Mouse (Mus musculus): ENCODE data around the gene Ehbp1.
A peak's percentile ranks its signal among the peaks of the same experiment; 100 is the strongest.

The Ehbp1 gene

DNA sequence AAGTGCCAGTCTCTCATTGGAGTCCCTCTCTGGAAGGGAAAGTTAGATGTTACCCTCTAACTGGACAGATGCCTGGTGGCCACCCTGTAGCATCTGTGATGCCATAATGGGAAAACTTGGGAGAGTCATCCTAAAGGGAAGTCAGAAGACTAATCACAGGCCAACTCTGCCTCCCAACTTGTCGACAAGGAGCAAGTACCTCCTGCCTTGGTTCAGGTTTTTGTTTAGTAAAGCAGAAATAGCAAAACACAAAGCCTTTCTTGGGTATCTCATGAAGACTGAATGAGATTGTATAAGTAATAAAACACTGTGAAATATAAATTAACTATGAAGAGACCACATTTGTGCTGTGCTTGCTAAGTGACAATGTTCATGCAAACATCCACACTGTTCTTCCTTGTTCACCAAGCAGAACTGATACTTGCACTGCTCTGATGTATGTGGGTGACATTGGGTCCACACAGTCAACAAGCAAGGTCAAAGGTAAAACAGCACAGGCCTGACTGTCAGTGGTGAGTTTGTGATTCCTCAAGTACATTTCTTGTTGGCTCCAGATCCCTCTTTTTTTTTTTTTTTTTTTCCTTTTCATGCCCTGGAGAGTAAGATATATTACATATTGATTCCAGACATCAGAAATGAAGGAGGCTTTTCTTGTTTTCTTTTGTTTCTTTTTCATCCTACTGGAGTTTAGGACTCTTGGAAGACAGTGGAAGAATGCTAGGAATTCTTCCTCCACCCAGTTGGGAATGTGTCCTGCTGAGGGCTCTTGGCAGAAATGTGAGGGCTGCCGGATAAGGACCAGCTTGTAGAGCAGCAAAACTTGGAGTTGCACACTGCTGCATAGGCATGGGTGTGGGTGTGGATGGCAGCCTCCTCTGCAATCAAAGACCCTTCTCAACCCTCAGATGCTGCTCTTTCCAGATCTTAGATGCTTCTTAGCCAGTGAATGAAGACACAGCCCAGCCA, at the start of gene Ehbp1:
Ehbp1 (minus strand) TSS at position 51 of the 966 bp plus-strand sequence.
- no peak for DNase-seq

DNA sequence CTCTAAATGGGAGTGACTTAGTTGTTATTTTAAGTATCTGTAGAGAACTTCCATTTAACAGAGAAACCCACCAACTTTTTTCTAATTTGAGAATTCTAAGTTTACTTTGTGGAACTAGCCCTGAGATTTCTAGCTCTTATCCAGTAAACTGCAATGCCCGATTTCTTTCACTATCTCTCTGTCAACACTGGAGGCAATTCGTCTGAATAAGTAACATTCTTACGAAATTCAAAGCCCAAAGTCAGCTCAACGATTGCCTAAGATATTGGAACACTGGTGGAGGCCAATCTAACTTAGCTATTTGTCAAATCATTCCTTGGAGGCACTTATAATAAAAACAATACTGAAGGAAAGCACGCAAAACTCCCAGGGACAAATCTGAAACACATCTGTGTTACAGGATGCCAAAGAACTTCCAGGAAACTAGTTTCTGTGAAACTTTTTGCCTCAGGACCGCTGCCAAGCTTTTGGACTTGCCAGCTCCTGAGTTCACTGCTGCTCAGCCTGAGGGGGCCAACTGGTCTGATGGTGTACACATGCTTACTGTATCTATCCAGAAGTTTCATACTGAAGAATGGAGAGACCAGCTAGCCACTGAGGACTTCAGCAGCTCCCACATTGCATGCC, 45.5 kb upstream of the Ehbp1 start:
- DNase-seq = no peak

DNA sequence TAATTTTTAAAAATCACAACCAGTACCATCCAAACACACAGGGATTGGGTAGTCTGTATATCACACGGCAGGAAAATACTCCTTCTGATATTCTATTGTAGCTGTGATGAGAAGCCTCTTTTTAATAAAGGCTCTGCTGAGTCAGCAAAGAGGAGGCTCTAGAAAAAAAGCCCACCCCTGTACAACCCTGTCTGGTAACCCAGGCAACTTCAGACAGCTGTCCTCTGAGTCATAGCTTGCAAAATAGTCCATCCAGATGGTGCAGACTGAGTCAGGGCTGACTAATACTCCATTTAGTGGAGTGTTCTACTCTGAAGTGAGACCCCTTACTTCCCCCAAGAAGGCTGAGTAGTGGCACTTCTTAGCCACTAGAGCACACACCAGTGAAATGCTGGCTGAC, 41.4 kb upstream of the Ehbp1 start:
- DNase-seq = no peak

DNA sequence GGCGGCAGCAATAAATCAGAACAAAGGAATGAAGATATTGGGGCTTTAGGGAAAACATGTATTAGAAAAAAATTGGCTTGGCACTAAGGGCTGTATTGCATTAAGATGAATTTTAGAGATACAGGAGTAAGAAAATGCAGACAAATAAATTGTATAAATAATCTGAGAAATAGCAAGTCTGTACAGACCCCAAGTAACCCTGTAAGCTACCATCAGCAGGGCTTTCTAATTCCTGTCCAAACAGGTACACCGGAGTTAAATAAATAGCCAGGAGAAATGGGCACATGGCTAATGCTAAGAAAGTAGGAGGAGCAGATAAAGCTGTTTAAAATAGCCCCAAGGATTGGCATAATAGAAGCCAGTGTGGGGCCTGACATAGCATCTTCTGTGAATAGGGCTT, 32.7 kb upstream of the Ehbp1 start:
- no peak for DNase-seq

DNA sequence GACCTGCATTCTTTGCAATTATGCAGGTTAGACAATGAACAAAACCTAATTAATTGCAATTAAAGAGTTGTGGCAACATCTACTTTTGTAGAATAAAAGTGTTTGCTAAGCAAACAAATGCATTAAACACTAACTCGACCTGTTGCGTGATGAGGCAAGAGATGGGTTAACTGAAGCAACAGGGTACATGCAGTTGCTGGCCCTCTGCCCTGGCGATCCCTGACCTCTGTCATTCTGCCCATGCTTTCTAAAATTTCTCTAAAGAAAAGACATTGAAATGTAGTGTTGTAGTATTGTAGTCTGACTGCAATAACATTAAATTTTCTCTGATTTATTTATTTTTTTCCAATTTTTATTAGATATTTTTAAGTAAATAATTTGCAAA, 31.2 kb upstream of the Ehbp1 start:
- no peak for DNase-seq

DNA sequence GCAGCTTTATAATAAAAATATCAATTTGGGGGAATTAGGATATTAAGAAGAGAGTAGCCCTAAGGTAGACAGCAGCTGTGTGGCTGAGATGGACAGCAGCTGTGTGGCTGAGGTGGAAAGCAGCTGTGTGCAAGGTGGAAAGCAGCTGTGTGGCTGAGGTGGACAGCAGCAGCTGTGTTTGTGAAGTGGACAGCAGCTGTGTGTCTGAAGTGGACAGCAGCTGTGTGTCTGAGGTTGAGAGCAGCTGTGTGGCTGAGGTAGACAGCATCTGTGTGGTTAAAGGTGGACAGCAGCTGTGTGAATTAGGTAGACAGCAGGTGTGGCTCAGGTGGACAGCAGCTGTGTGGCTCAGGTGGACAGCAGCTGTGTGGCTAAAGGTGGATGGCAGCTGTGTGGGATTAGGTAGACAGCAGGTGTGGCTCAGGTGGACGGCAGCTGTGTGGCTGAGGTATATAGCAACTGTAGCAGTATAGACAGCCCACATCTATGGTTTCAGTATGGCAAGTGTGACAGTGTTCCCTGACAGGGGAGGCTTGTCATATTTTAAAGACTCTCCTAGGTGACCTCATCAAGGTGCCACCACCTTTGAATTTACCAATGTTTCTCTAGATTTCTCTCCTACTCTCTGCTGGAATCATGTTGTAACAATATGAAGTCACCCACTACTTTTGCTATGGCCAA, 30.7 kb upstream of the Ehbp1 start:
- DNase-seq = no peak

DNA sequence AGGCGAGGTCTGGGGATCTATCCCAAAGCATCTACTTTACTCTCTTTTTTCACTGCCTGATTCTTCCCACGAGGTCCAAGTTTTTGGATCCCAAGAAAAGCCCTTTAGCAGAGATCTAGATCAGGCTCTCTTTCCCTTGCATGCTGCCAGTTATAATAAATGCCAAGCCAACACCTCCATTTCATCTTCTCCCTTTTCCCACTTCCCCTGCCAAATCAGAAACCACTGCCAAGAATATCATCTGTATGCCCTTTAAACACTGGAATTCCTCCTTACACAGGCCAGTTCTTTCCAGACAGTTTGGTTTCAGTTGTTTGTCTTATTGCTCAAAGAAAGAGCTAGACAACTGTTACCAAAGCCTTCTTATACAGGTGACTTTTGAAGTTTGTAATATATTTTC, 27.7 kb upstream of the Ehbp1 start:
- DNase-seq = no peak

DNA sequence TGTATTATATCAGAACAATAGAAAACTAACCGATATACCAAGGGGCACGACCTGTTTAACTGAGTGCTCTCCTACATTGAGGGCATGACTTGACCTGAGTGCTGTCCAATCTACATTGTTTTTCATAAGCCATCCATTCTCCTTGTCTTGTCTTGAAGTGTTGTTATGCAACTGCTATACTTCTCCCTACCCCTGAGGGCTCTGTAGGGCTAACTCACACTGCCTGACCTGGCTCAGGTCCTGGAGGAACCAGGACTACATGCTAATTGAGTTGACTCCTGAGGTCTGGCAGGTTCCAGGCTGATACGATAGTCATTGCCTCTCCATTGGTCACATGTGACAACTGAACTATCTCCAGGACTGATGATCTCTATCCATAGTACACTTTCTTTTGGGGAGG, 26.5 kb upstream of the Ehbp1 start:
- no peak for DNase-seq

DNA sequence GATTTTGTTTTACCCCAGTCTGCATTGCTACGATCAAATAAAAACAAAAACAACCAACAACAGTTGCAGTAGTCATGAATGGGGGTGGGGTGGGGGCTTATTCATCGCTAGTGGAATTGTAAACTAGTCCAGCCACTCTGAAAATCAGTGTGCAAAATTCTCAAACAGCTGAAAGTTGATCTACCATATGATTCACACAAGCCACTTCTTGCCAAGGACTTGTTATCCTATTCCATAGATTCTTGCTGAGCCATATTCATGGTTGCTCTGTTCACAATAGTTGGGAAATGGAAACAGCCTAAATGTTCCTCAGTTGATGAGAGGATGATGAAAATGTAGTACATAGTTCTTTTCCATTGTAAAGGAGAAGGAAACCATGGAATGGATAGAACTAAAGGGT, 24.4 kb upstream of the Ehbp1 start:
- DNase-seq = no peak

DNA sequence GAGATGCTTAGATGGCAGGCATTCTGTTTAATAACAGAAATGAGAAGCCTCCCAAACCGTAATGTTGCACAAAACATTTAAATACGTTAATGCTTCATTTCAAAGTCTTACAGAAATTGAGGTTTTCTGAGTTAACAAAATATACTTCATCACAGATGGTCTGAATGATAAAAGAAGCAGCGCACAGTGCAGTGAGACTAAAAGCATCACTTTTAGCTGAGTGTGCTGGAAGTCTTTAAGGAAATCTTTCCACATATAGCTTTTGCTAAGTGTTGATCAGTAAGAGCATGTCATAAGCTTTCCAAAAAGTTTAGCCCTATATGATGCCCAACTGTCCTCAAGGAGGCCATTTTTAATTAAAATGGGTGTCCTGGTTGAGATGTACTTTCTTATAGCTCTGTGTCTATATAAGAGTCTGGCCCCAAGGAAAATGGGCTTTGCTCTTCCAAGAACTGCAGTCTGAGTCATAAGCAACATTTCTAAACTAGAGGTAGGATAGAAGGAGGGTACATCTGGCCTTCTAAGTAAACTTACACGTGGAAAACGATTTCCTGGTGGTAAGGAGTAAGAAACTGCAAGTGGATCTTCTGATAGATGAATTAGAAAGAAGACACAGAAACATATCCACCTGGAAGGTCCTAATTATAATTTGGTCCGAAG, 12.0 kb upstream of the Ehbp1 start:
- DNase-seq = no peak

DNA sequence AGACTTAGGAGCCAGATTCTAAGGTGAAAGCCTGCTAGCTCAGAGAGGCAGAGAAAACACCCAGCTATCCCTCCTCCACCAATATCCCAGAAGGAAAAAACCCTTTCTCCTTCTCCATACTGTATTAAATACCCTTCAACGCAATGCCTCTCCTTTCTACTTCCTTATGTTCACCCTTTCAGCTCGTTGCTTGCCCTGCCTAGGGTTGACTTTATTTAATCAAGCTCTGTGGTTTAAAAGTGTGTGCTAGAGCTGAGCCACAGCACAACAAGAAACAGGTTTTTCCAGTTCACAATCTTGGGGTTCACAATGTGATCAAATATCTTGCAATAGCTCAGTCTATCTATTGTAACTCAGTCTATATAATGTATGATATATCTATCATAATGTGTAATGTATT, 7.9 kb upstream of the Ehbp1 start:
- no peak for DNase-seq

DNA sequence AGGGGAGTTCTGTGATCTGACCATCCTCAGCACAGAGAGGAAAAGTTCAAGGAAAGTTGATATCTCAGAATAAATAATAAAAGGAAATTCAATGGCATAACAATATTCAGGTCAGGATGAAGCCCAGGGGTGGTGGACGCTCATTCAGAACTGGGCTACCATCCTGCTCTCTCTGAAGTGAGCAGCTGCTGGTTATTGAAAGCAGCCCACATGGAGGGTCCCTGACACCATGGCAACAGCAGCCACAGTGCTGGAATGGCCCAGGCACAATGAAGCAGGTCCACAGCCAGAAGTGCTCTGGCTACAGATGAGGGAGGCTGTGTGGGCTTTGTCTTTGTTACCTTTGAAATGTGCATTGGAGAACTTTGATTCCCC, 6.4 kb upstream of the Ehbp1 start:
- no peak for DNase-seq

DNA sequence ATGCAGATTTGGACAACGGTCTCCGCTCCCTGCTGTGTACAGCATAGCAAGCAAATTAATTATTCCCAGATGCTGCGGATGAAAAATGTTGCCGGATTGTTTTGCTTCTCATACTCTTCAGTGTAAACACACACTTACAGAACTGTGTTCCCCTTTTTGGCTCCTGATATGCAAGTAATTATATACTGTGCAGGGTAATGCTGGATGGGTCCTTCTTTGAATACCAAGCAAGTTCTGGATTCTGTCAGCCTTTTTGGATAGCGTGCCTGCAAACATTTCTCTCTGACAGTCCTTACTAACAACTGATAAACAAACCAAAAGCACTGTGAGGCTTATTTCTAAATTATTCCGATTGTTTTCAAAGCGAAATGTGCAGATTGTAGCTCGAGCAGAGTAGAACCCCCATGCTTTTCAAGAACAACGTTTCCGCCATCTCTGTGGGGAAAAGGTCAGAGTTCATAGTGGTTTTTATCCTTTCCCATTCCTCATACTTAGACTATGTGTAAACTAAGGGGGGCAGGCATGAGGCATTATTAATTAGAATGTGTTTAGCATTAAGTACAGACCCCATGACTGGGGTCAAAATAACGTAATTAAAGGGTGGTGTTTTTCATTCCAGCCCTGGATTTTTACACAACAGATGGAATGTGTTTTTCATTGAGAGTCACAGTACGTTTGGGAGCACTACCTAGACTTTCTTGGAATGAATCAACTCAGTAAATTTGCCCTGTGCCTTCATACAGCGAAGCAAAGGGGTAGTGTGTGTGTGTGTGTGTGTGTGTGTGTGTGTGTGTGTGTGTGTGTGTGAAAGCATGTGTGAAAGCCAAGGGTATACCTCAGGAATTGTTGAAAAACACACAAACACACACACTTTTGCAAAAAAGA, 5.8 kb upstream of the Ehbp1 start:
- DNase-seq = no peak

DNA sequence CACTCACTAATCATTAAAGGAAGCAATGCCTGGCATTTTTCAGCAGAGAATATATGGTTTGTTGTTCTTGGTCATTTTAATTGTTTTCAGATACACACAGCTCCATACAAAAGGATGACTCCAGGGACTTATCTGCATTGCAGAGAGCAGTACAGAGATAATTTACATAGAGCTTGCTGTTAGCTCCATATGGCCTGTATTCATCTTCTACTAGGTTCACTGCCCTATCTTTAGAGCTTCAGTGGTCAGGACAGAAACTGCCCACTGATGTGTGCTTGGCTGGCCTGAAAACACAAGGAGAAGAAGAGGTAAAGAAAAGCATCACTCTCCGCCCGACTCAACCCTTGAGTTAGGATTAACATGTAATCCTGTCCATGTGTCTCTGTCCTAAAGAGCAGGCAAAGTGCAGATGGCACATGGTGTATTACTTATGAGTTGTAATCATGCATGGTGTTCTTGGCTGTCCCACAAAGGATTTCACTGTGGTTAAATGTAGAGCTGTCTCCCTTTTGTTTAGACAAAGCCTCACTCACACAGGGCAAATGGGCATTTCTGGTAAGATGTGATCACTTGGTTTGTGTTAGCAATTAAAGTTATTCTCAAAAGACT, 14.7 kb downstream of the Ehbp1 start:
- no peak for DNase-seq

DNA sequence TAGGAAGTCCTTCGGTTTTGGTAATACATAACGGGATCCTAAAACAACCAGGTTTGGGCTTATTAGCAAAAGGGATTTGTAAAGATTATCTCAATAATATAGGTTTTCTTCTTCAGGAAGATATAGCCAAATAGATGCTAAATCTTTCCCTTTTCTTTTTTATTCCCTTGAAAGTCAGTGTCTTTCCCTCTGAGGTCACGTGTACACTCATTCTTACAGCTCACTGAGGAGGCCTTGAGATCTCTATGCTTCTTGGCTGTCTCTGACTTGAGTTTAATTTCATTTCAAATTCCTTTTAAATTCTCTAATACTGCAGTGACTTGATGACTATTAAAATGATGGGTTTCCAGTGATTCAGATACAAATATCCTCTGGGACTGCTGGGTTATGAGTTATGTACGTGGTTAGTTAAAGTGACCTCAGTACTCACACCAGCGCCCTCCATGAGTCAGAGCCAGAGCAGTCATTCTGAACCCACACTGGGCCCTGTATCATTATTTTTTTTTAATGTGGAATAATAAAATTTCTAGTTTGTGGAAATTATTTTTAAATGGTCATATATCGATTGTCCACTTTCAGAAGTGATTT, 24.2 kb downstream of the Ehbp1 start:
- DNase-seq = no peak

DNA sequence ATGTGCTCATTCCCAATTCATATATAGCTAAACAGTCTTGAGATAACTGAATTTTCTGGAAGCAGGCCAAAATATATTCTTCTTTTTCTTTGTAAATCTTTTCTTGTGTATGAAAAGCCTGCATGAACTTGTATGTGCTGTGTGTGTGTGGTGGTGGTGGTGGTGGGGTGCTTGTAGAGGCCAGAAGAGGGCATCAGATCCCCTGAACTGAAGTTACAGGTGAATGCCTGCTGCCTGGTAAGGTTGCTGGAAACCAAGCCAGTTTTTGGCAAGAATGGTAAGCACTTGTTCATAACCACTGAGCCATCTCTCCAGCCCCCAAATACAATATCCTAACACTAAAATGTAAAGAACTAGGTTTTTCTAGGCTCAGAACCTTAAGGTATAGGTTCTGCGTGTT, 26.3 kb downstream of the Ehbp1 start:
- DNase-seq = no peak

DNA sequence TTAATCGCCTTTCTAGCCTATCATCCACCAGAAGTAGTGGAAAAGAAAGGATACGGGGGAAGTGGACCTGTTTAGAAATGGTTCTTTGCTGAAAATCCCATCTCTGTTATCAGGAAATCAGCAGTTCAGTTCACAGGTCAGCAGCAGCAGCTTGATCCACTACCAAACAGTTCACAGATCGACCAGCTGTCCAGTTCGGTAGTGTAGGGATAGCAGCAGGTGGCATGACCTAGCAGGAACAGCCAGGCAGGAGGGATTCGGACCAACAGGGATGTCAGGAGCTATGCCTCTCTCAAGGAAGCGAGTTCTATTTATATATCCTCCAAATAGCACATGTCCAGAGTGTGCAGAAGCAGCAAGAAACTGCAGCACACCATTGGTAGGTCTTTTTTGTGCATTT, 40.9 kb downstream of the Ehbp1 start:
- no peak for DNase-seq

DNA sequence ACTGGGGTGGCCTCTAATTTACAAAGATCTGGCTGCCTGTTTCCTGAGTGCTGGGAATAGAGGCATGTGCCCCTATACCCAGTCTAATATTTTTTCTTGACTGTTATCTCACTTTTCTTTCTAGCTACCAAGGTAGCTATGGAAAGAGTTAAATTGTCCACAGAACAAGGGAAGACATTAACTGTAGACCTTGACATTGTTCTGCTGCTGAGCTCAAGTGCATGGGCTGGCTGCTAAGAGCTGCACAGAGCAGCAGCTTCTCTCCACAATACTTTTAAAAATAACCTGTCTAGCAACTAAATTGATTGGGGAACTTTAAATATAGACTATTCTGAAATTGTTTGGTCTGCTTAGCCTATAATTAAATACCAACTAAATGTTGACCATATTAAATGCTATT, 52.9 kb downstream of the Ehbp1 start:
- no peak for DNase-seq

DNA sequence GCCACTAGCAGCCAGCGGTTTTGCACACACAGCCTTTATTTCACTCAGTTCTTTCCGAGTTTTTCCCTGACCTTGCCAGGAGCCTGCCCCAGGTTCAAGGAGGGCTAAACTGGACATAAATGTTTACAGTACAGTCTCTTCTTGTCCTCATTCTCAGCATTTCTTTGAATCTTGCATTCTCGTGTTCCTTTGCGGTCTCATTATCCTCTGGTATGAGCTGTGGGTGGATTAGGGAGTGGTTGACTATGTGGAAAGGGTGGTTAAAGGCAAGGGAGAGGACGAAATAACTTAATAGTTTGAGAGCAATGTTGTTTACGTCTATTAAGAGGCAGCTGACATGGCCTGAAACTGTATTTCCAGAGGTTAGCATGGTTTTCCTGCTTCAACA, 54.6 kb downstream of the Ehbp1 start:
- DNase-seq = no peak

DNA sequence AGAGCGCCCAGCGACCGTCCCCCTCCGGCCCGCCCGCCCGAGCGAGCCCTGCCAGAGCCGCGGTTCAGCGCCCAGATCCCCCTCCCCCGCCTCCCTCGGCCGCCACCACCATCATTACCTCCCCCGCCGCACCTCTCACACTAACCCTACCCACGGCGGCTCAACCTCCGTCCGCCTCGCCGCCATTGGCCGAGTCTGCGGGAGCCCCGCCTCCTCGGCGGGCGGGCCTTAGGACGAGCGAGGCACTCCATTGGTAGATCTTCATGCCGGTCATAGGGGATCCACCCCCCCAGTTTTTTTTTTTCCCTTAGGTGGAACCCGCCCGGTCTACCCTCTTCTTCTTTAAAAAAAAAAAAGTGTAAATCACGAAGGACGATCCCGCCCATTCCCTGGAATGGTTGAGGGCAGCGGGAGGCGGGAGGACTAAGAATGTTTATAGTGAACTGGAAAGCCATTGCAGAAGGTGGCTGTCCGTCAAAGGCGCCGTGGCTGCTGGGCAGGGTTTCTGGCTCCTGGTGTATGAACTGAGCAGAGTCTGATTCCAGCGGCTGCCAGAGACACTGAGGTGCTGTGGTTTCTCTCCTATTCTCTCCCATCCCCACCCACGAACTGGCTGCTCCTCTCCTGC, 55.1 kb downstream of the Ehbp1 start:
- DNase-seq = peak; percentile 97

DNA sequence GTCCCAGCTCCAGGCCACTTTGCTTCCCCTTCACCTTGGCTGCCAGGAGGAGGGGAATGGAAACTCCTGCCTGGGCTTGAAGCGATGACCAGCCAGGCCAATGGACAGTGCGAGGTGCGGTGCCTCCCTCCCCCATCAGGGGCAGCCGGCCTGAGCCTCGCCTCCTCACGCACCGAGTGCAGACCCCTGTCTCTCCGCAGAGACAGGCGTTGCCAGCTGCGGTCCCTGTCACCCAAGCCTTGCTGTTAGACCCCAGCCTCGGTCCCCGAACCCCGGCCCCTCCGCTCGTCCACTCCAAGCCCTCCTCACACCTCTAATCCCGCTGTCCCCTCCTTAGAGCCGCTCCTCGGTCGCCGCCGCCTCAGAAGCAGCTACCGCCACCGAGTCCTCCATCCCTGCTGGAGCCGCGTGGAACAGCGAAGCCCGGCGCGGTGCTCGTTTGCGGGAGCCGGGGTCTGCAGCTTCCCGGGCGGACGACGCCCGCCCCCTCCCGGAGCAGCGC, 55.7 kb downstream of the Ehbp1 start:
- DNase-seq = no peak
